Mouse (Mus musculus) embryonic fibroblast, embryonic 13.5 days (primary cell): ENCODE measurements around the gene Hivep3.

Source experiments
- CTCF ChIP-seq: IDR thresholded peaks from 2 replicates; pipeline ENCODE4 v1.5.1; 2011; ENCODE audit warnings: mild to moderate bottlenecking, control low read depth, low read length, moderate library complexity, borderline replicate concordance; ENCODE audit not compliant: insufficient read depth
- POLR2A ChIP-seq: IDR thresholded peaks from 2 replicates; pipeline ENCODE4 v1.6.1; 2011; ENCODE audit warnings: low read depth, mild to moderate bottlenecking, control low read depth, low read length, moderate library complexity

DNA sequence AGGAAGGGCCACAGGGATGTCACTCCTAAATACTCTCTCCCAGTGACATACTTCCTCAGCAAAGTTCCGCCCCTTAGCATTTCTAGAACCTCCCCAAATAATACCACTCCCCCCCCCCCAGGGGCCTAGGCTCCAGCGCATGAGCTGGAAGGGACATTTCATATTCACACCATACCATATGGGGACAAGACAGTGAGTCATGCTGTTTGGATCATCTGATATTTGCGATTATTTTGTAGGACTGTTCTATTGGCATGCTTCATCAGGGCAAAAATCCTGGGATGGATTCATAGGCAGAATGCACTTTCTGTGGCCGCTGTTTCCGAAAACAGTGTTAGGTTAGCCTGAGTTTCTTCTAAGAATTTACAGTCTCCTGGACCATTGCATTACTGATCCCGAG, 55.2 kb downstream of the Hivep3 start:
- no peak for TF ChIP-seq CTCF
- no peak for TF ChIP-seq POLR2A
